Mouse (Mus musculus): ENCODE data around the gene Hpn.
A peak's percentile ranks its signal among the peaks of the same experiment; 100 is the strongest.

Gene Hpn

DNA sequence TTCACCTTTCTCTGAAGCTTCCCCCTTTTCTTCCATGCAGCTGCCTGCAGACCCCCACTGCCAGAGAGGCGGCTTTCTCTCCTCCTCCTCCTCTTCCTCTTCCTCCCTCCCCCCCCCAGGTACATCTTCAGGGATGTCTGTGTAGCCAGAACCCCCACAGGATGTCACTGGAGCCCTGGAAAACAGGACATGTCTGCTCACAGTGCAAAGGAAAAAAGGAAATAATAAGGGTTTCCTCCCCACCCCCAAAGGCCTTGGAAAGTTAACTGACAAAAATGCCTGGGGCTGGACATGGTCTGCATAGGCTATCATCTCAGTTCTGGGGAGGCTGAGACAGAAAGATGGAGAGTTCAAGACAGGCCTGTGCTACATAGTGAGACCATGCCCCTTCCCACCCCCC lies 34.0 kb downstream of the Hpn start:
- DNase-seq (ENCODE audit: low spot score in 2 of 2), result no peak

DNA sequence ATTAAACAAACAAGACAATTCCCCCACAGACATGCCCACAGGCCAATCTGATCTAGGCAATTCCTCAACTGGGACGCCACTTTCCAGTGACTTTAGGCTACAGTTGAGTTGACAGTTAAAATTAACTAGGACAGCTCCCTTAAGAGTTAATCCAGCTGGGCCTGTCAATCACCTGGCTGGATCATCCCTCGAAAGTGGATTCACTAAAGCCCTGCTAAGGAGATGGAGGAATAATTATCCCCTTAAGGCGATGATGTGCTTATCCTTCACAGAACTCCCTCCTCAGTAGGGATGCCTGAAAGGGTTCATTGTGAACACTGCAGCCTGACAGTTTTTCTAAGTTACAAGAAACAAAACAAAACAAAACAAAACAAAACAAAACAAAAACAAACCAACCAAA lies 34.5 kb downstream of the Hpn start:
- no peak for DNase-seq (ENCODE audit: low spot score in 2 of 2)

DNA sequence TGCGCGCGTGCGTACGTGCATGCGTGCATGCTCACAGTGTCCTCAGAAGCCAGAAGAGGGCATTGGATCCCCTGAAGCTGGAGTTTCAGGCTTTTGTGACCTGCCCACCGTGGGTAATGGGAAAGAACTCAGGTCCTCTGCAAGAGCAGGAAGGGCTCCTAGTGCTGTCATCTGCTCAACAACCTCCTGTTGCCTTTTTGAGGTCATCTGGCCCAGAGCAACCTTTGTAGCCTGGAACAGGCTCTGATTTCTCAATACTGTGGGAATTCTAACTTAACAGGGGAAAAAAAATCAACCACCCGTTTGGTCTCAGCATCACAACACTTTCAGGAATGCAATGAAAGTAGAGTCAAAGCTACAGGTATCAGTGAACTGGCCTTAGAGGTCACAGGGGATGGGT lies 35.4 kb downstream of the Hpn start:
- DNase-seq (ENCODE audit: low spot score in 2 of 2), result no peak

GRCm38 (mm10) chr7:31077885-31078445 lies 37.1 kb downstream of the Hpn start:
- DNase-seq (ENCODE audit: low spot score in 2 of 2), result peak in 1 of 2 experiments; percentile 35

GRCm38 (mm10) chr7:31077470-31077869 lies 37.6 kb downstream of the Hpn start:
- DNase-seq (ENCODE audit: low spot score in 2 of 2), result no peak

DNA sequence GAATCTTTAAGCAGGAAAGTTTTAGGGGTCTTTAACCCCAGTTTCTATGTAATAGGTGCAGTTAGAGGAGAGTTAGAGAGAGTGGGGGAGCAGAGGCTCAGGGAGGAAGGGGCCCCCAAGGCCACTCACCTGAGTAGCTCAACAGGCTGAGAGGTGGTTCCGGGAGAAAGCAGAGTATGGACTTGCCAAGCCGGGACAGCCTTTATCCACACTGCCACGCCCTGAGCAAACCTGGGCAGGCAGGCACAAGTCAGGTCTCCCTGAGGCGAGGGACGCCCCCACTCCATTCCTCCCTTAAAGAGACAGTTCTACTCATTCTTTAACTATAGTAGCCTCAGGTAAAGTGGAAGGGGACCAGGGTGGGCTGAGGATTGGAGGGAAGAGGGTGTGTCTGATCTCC lies 38.6 kb downstream of the Hpn start, which contains the start of gene Fxyd3:
TSS of gene Fxyd3 (minus strand) at position 213 of the 400 bp plus-strand sequence.
- DNase-seq (ENCODE audit: low spot score in 2 of 2), result no peak

- DNase-seq (ENCODE audit: low spot score in 2 of 2), result no peak
Observed at GRCm38 (mm10) chr7:31074713-31075069, 40.4 kb downstream of the Hpn start.

GRCm38 (mm10) chr7:31074061-31074712 lies 40.9 kb downstream of the Hpn start:
- DNase-seq (ENCODE audit: low spot score in 2 of 2), result no peak

- DNase-seq (ENCODE audit: low spot score in 2 of 2), result no peak
Observed at GRCm38 (mm10) chr7:31073546-31073945, 41.5 kb downstream of the Hpn start.

- no peak for DNase-seq (ENCODE audit: low spot score in 2 of 2)
Observed at GRCm38 (mm10) chr7:31072326-31072725, 42.8 kb downstream of the Hpn start.

DNA sequence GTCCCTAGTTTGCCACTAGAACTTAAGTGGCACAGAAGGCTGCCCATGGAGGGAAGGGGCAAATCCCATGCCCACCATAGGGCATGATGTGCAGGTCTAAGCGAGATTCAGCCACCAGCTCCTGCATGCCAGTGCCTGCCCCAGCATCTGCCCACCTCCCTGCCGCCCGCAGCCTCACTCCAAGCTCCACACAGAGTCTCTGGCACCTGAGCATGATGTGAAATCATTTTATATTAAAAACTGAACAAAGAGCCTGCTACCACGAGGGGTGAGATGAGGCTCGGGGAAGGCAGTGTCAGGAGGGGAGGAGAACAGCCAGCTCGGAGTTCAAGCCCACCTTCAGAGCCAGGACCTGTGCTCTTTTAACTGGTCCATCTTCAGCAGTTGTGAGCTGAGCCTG lies 44.8 kb downstream of the Hpn start:
- DNase-seq (ENCODE audit: low spot score in 2 of 2), result no peak

DNA sequence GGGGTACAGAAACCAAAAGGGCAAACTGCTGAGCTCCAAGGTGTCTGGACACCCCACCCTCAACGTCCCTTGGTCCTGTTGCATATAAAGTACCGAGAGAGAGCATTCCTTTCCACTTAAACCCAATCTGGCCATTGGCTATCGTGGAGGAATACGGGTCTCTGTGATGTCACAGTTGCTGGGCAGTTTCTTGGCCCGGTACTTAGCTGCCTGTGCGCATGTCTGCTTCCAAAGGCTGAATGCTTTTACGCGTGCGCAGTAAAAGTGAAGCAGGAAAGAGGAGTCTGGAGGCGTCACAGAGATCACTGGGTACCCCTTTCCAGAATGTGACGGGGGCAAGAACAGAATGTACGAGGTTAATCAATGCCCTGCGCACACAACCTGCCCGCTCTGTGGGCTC lies 45.6 kb downstream of the Hpn start:
- DNase-seq (ENCODE audit: low spot score in 2 of 2), result no peak

DNA sequence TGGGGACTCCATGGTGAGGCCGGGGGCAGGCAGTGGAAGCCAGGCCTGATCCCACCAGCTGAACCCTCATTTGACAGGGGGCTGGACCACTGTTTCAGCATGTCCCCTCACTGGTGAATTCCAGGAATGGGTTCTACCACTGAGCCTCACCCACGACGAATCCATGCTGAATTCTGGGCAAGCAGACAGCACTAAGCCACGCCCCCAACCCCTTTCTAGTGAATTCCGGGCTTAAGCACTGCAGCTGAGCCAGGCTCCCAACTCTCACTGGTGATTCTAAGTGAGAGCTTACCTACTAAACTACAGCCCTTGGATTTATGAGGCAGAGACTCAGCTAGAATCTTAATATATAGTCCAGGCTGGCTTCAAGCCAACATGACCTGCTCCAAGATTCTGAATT lies 47.3 kb downstream of the Hpn start:
- no peak for DNase-seq (ENCODE audit: low spot score in 2 of 2)

GRCm38 (mm10) chr7:31063074-31063560 lies 52.0 kb downstream of the Hpn start:
- no peak for DNase-seq (ENCODE audit: low spot score in 2 of 2)

GRCm38 (mm10) chr7:31060621-31061010 lies 54.5 kb downstream of the Hpn start:
- no peak for DNase-seq (ENCODE audit: low spot score in 2 of 2)

DNA sequence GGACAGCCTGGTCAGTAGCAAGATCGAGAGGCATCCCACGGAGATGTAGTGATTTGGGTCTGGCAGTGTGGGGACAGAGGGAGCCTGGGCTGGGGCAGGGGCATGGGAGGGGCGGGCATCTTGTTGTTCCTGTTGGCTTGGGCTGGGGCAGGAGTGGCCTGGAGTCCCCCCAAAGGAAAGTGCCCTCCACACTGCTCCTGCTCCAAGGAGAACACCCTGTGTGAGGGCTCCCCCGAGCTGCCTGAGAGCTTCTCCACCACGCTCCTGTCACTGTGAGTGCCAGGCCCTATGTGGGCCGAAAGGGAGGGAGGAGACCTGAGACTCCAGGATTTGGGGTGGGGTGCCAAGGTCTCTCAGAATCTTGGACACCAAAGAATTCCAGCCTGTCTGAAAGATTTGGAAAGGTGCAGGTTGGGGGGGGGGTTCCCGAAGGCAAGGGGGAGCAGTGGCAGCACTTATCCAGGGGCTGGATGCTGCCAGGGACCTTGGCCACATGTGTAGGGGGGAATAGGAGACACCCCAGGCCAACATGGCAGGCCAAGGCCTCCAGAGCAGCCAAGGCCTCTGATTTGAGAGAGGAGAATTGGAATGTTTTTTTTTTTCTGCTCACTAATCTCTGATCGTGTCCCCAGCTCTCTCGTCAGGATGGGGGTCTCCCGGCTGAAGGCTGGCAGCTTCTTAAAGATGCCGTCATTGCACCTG lies 55.0 kb downstream of the Hpn start:
- no peak for DNase-seq (ENCODE audit: low spot score in 2 of 2)

GRCm38 (mm10) chr7:31059108-31059507 lies 56.0 kb downstream of the Hpn start, which contains the start of gene Lgi4:
TSS of gene Lgi4 (plus strand) at chr7:31059342.
- DNase-seq (ENCODE audit: low spot score in 2 of 2), result peak; percentile 50 to 63

GRCm38 (mm10) chr7:31058211-31058610 lies 56.9 kb downstream of the Hpn start:
- no peak for DNase-seq (ENCODE audit: low spot score in 2 of 2)

- DNase-seq (ENCODE audit: low spot score in 2 of 2), result no peak
Observed at GRCm38 (mm10) chr7:31057730-31058129, 57.4 kb downstream of the Hpn start.

- no peak for DNase-seq (ENCODE audit: low spot score in 2 of 2)
Observed at GRCm38 (mm10) chr7:31057071-31057470, 58.0 kb downstream of the Hpn start, which contains the start of gene Fxyd1. TSS of gene Fxyd1 (minus strand) at chr7:31057199.

- DNase-seq (ENCODE audit: low spot score in 2 of 2), result no peak
Observed at GRCm38 (mm10) chr7:31056448-31056847, 58.6 kb downstream of the Hpn start.

GRCm38 (mm10) chr7:31055883-31056282 lies 59.2 kb downstream of the Hpn start:
- no peak for DNase-seq (ENCODE audit: low spot score in 2 of 2)

- no peak for DNase-seq (ENCODE audit: low spot score in 2 of 2)
Observed at GRCm38 (mm10) chr7:31055354-31055824, 59.7 kb downstream of the Hpn start.
